25 mouse cellular contexts compared by ENCODE assay signal in genomic region chr4:88436593-88437165, GRCm38 (mm10). TPM values are rescaled to one million over a fixed set of nuclear protein-coding genes. Genes with fewer than 3 reads are reported as not detected.
A peak's percentile ranks its signal among the peaks of the same experiment; 100 is the strongest.
DNase-seq lines count a peak whose midpoint lies in the region; ATAC-seq and TF ChIP-seq lines count a peak whose summit lies in the region.
"Had no signal": no experiment of that assay in that cellular context is flagged by ENCODE, and none has a peak within 500 bp of the region (broad histone marks: within the 10 kb centered on the region; RNA-seq: fewer than 3 reads in every experiment).

No protein-coding gene starts in this region.

- no peak overlapping the region for H3K4me3 ChIP-seq in lung, embryonic 14.5 days (ENCODE audit: low read depth, low read length)
- no peak overlapping the region for H3K4me3 ChIP-seq in embryonic facial prominence, embryonic 15.5 days (replicated peaks)
- H3K4me3 ChIP-seq in midbrain, embryonic 14.5 days (replicated peaks; ENCODE audit: low read depth, low read length) = no peak overlapping the region
- H3K4me3 ChIP-seq: forebrain, embryonic 15.5 days; hindbrain, embryonic 10.5 days; left cerebral cortex, adult 2 months; limb, embryonic 10.5 days; liver, embryonic 15.5 days had no signal

- no peaks in the 10 kb centered on the region for H3K27me3 ChIP-seq in lung, embryonic 14.5 days (ENCODE audit: insufficient read depth, low read length)
- H3K27me3 ChIP-seq in embryonic facial prominence, embryonic 15.5 days = no peaks in the 10 kb centered on the region
- H3K27me3 ChIP-seq in midbrain, embryonic 14.5 days (ENCODE audit: control insufficient read depth, insufficient read depth, low read length) = no peaks in the 10 kb centered on the region
- H3K27me3 ChIP-seq: forebrain, embryonic 15.5 days; liver, embryonic 15.5 days had no signal

- TF ChIP-seq CTCF in lung, embryonic 14.5 days (IDR thresholded peaks at IDR 0.05; ENCODE audit: low read depth) = no peak

- no peaks in the 10 kb centered on the region for H3K9me3 ChIP-seq in lung, embryonic 14.5 days (ENCODE audit: low read depth, low read length)
- no peaks in the 10 kb centered on the region for H3K9me3 ChIP-seq in embryonic facial prominence, embryonic 15.5 days (replicated peaks)
- H3K9me3 ChIP-seq in midbrain, embryonic 14.5 days (ENCODE audit: control insufficient read depth, low read length) = no peaks in the 10 kb centered on the region
- H3K9me3 ChIP-seq: forebrain, embryonic 15.5 days; hindbrain, embryonic 10.5 days; limb, embryonic 10.5 days; liver, embryonic 15.5 days had no signal

- WGBS in lung, embryonic 14.5 days = 47% methylated on average over 6 of the region's 6 CpGs
- 57% methylated on average over 6 of the region's 6 CpGs for WGBS in embryonic facial prominence, embryonic 15.5 days
- WGBS in midbrain, embryonic 14.5 days = 94% methylated on average over 6 of the region's 6 CpGs

- no peak overlapping the region for H3K9ac ChIP-seq in lung, embryonic 14.5 days
- no peak overlapping the region for H3K9ac ChIP-seq in embryonic facial prominence, embryonic 15.5 days
- no peak overlapping the region for H3K9ac ChIP-seq in midbrain, embryonic 14.5 days (replicated peaks; ENCODE audit: low read length)
- H3K9ac ChIP-seq: forebrain, embryonic 15.5 days; liver, embryonic 15.5 days had no signal

- ATAC-seq in lung, embryonic 14.5 days (ENCODE audit: insufficient read depth) = no peak
- ATAC-seq in embryonic facial prominence, embryonic 15.5 days (ENCODE audit: insufficient number of reproducible peaks, low FRiP score, low TSS enrichment, low read depth) = no peak
- no peak for ATAC-seq in midbrain, embryonic 14.5 days (ENCODE audit: low FRiP score, low TSS enrichment)
- ATAC-seq in megakaryocyte progenitor cell, adult 5-6 weeks (replicated peaks; ENCODE audit: poor library complexity) = no peak
- ATAC-seq: activated CD4-positive, CD25-positive, alpha-beta regulatory T cell, adult 4 months; forebrain, embryonic 15.5 days; hindbrain, embryonic 16.5 days; midbrain, embryonic 16.5 days had no signal

- DNase-seq in adrenal gland, adult 2 months = peak; percentile 16
- no peak for DNase-seq in adrenal gland, postnatal 10 days
- DNase-seq in lung, embryonic 14.5 days = peak; percentile 19
- no peak for DNase-seq in lung, postnatal 36 days
- peak; percentile 53 for DNase-seq in NIH3T3 (ENCODE audit: low read depth)
- no peak for DNase-seq in midbrain, embryonic 14.5 days
- DNase-seq: adrenal gland, postnatal 25 days; cerebellum, adult 9-10 months; gastrocnemius, postnatal 14 days; kidney, adult 18-20 months; kidney, postnatal 10 days; liver; right cerebral cortex, postnatal 4 days; thymus, adult 18-20 months; thymus, postnatal 36 days had no signal

- peaks cover 3% of the 10 kb centered on the region; the same call in 1 of the 2 replicates for H3K4me1 ChIP-seq in lung, embryonic 14.5 days (ENCODE audit: insufficient read depth)
- H3K4me1 ChIP-seq in embryonic facial prominence, embryonic 15.5 days = peaks cover 14% of the 10 kb centered on the region
- H3K4me1 ChIP-seq in midbrain, embryonic 14.5 days (ENCODE audit: control insufficient read depth, insufficient read depth, low read length) = 0 out of 2 replicates have a peak, but pooled peaks cover 5% of the 10 kb centered on the region

- no peak overlapping the region for H3K4me2 ChIP-seq in lung, embryonic 14.5 days
- H3K4me2 ChIP-seq in embryonic facial prominence, embryonic 15.5 days (replicated peaks) = no peak overlapping the region
- no peak overlapping the region for H3K4me2 ChIP-seq in midbrain, embryonic 14.5 days (ENCODE audit: low read length)
- H3K4me2 ChIP-seq: forebrain, embryonic 15.5 days; liver, embryonic 15.5 days had no signal

- no peaks in the 10 kb centered on the region for H3K36me3 ChIP-seq in lung, embryonic 14.5 days (ENCODE audit: insufficient read depth)
- no peaks in the 10 kb centered on the region for H3K36me3 ChIP-seq in embryonic facial prominence, embryonic 15.5 days
- H3K36me3 ChIP-seq in midbrain, embryonic 14.5 days (ENCODE audit: control insufficient read depth, insufficient read depth, low read length) = no peaks in the 10 kb centered on the region
- H3K36me3 ChIP-seq: forebrain, embryonic 15.5 days; hindbrain, embryonic 10.5 days; limb, embryonic 10.5 days; liver, embryonic 15.5 days had no signal

- no peak overlapping the region for H3K27ac ChIP-seq in lung, embryonic 14.5 days (ENCODE audit: low read depth)
- H3K27ac ChIP-seq in embryonic facial prominence, embryonic 15.5 days (replicated peaks) = peak overlapping the region; percentile 52
- H3K27ac ChIP-seq in midbrain, embryonic 14.5 days (replicated peaks; ENCODE audit: low read depth, low read length) = no peak overlapping the region
- H3K27ac ChIP-seq: forebrain, embryonic 15.5 days; hindbrain, embryonic 10.5 days; left cerebral cortex, adult 2 months; limb, embryonic 10.5 days; liver, embryonic 15.5 days had no signal

RNA-seq across cellular contexts. Expression of gene Hacd4, which starts 2.0 kb away (rescaled TPM):
- 1 to 10 TPM; 4.1 to 4.8 TPM for total RNA-seq in adrenal gland, adult 2 months (2021)
- polyA plus RNA-seq in adrenal gland, adult 2 months (2012; rRNA removed) = 0.41 and 0.43 TPM in 2 replicates
- 1 to 10 TPM; 4.8 to 5.4 TPM for total RNA-seq in adrenal gland, postnatal 10 days (2021)
- 9.3 and 9.9 TPM in 2 replicates for polyA plus RNA-seq in lung, embryonic 14.5 days (2014; fragmentation: Nextera tagmentation; extraction: Ambion mirVana)
- 11.8 and 12.1 TPM in 2 replicates for polyA plus RNA-seq in embryonic facial prominence, embryonic 15.5 days (2015; fragmentation: Nextera tagmentation; extraction: Ambion mirVana)
- polyA plus RNA-seq in midbrain, embryonic 14.5 days (2014; fragmentation: Nextera tagmentation; extraction: Ambion mirVana) = 2.4 and 3.8 TPM in 2 replicates
- total RNA-seq in megakaryocyte progenitor cell, adult 5-6 weeks (2015) = 6.4 and 6.9 TPM in 2 replicates
- total RNA-seq in megakaryocyte progenitor cell, adult 5-6 weeks (2017) = 2.0 and 3.3 TPM in 2 replicates

Comparison
In these comparisons a context has a peak if more than half of its experiments do, and no peak if none do; other contexts are left out.
1. DNase-seq: peak in adrenal gland, adult 2 months (single experiment), lung, embryonic 14.5 days (single experiment) and NIH3T3 (single experiment); none in adrenal gland, postnatal 10 days (single experiment), lung, postnatal 36 days (single experiment) and midbrain, embryonic 14.5 days (single experiment).